Mouse (Mus musculus): ENCODE data around the gene Tbc1d8.

DNA sequence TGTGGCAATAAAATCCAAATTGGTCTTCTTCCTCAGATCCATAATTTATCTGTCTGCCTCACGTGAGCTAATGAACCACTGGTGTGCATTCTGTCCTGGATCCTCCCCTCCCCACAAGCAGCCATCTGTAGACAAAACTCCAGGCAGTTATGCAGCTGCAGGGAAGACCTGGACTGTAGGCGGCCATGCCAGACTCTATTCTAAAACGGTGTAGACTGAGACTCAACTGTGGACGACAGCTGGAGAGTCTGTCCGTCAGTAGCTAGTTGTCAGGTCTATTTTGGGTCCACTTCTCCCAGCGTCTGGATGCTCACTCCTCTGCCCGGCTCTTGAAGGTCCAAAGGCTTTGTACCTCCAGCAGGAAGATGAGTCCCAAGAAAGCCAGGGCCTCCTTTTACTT is 151.0 kb downstream of the Tbc1d8 start:
- TF ChIP-seq CTCF (IDR thresholded peaks at IDR 0.05; ENCODE audit: control insufficient read depth, insufficient read depth, low read length): no peak
- no peak for TF ChIP-seq POLR2A (IDR thresholded peaks at IDR 0.05; ENCODE audit: borderline replicate concordance, control insufficient read depth, low read depth, low read length)
